Mouse (Mus musculus) lung, postnatal 0 days (tissue): ENCODE data around the gene Cks1b. TPM values are rescaled to one million over a fixed set of nuclear protein-coding genes. Genes with fewer than 3 reads are reported as not detected.

Experiments used
- ATAC-seq: fragments of 200-750 bp; cut with Nextera tagmentation; 2 replicates; pipeline ENCODE4 v1.8.0; 2017; ENCODE audit warnings: moderate library complexity
- DNase-seq: peaks from one replicate; pipeline ENCODE4 v3.0.0-alpha.2; 2016; ENCODE audit warnings: low spot score
- H3K27ac ChIP-seq: fragments of 300-500 bp; sonication (generic); 2 replicates; pipeline ENCODE4 v1.5.1; 2014; ENCODE audit warnings: antibody characterized with exemption, mild to moderate bottlenecking, low read length, mixed read lengths
- H3K27me3 ChIP-seq: fragments of 300-500 bp; sonication (generic); replicated peaks from 2 replicates; pipeline ENCODE4 v1.6.1; 2014; ENCODE audit warnings: low read length, mixed read lengths; ENCODE audit not compliant: insufficient read depth
- H3K36me3 ChIP-seq: fragments of 300-500 bp; sonication (generic); 2 replicates; pipeline ENCODE4 v1.6.1; 2014; ENCODE audit warnings: low read length, mixed read lengths; ENCODE audit not compliant: insufficient read depth
- H3K4me1 ChIP-seq: fragments of 300-500 bp; sonication (generic); 2 replicates; pipeline ENCODE4 v1.6.1; 2014; ENCODE audit warnings: antibody characterized with exemption, low read depth, low read length, mixed read lengths; ENCODE audit not compliant: insufficient read depth
- H3K4me2 ChIP-seq: fragments of 300-500 bp; sonication (generic); replicated peaks from 2 replicates; pipeline ENCODE4 v1.6.1; 2014; ENCODE audit warnings: low read depth, mild to moderate bottlenecking, low read length, moderate library complexity, mixed read lengths
- H3K4me3 ChIP-seq: fragments of 300-500 bp; sonication (generic); 2 replicates; pipeline ENCODE4 v1.5.1; 2014; ENCODE audit warnings: low read depth, low read length
- H3K9ac ChIP-seq: fragments of 300-500 bp; sonication (generic); replicated peaks from 2 replicates; pipeline ENCODE4 v1.6.1; 2014; ENCODE audit warnings: low read depth, mild to moderate bottlenecking
- H3K9me3 ChIP-seq: fragments of 300-500 bp; sonication (generic); 2 replicates; pipeline ENCODE4 v1.6.1; 2016; ENCODE audit warnings: low read length, mixed read lengths
- CTCF ChIP-seq: IDR thresholded peaks from 2 replicates; pipeline ENCODE4 v1.5.1; 2016; ENCODE audit warnings: antibody characterized with exemption, mild to moderate bottlenecking
- EP300 ChIP-seq: IDR thresholded peaks from 2 replicates; pipeline ENCODE4 v1.6.1; 2016; ENCODE audit warnings: antibody characterized with exemption, mild to moderate bottlenecking, control low read depth
- WGBS: fragments of 180-500 bp; shearing (Covaris S2); extraction: QIAGEN DNeasy Blood & Tissue Kit; methylation state at CpG from one replicate; pipeline ENCODE4 v1.1.7; 2014; 5-methylcytosine and 5-hydroxymethylcytosine counted together
- polyA plus RNA-seq: library from polyadenylated mRNA; unstranded; fragments of >200 nt; fragmentation: Nextera tagmentation; extraction: Ambion mirVana; gene quantifications from 2 replicates; pipeline ENCODE4 v1.2.1, GENCODE M21; 2015

Cks1b gene
- polyA plus RNA-seq, 1 experiment from 2014 or later: 83.0 TPM

DNA sequence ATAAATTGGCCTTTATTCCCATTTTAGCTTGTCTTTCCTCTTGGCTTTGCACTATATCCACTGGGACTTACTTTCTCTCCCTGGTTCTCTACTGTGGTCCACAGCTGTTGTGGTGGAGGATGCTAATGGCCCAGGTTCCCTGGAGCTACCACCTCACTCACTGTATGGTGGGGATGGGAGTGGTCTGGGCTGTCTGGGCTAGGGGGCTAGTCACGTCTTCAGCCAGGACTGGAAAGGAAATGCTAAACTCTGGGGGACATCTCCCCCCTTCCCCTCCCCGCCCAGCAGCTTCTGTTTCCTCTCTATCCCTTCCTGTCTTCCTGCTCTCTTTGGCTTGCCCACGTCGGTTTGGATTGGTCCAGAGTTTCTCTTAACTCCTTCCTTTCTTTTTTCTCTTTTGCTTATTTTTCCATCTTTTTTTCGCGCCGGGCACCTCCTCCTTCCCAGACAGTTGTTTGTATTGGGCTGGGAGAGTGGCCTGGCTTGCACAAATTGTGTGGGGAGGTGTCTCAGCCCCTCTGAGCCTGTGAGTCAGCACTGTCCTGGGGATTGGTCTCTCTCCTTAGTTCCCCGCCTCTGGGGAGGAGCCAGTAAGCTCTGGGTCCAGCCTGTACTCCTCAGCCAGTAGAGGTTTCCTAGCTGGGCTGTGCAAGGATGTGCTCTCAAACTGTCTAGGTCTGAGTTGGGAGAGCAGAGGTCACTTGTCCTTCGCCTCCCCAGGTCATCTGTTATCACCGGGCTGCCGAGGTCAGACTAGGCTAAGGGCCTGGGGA lies 3.0 kb upstream of the Cks1b start:
- DNase-seq (peak; percentile 98), ATAC-seq (peak; percentile 80)
- no peaks in the 10 kb centered on the region for H3K9me3 ChIP-seq
- no peaks in the 10 kb centered on the region for H3K27me3 ChIP-seq
- peak overlapping the region; percentile 67 for H3K4me2 ChIP-seq
- H3K4me3 ChIP-seq: peak overlapping the region; percentile 45
- peaks cover 12% of the 10 kb centered on the region; the same call in 1 of the 2 replicates for H3K36me3 ChIP-seq
- TF ChIP-seq CTCF (no peak), EP300 (peak; percentile 70)
- peaks cover 15% of the 10 kb centered on the region; the same call in 1 of the 2 replicates for H3K4me1 ChIP-seq
- peak overlapping the region; percentile 51 for H3K9ac ChIP-seq
- peak overlapping the region; percentile 99 for H3K27ac ChIP-seq
- WGBS: under 1% methylated on average over 11 of the region's 11 CpGs

DNA sequence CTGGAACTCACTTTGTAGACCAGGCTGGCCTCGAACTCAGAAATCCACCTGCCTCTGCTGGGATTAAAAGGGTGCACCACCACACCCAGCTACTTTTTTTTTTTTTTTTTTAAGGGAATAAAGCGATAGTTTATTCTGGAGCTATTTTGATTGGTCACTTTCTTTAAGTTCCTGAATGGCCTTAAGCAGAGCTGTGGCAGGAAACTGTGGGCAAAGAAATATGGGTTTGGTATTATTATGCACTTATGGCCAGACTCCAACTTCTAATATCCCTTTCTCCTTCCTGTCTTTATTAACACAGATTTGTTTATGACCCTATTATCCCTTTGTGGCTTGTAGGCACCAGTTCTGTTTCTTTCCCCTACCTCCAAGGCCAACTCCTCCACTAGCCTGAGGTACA lies 2.2 kb upstream of the Cks1b start:
- Histone ChIP-seq H3K27me3 (no peaks in the 10 kb centered on the region), H3K27ac (peak overlapping the region; percentile 99), H3K36me3 (peaks cover 12% of the 10 kb centered on the region; the same call in 1 of the 2 replicates), H3K9ac (no peak overlapping the region), H3K4me3 (peak overlapping the region; percentile 71; the same call in 1 of the 2 replicates), H3K9me3 (no peaks in the 10 kb centered on the region), H3K4me1 (peaks cover 15% of the 10 kb centered on the region; the same call in 1 of the 2 replicates), H3K4me2 (peak overlapping the region; percentile 67)
- no peak for ATAC-seq
- 15% methylated on average over 2 of the region's 2 CpGs for WGBS
- no peak for DNase-seq
- TF ChIP-seq CTCF (no peak), EP300 (no peak)

DNA sequence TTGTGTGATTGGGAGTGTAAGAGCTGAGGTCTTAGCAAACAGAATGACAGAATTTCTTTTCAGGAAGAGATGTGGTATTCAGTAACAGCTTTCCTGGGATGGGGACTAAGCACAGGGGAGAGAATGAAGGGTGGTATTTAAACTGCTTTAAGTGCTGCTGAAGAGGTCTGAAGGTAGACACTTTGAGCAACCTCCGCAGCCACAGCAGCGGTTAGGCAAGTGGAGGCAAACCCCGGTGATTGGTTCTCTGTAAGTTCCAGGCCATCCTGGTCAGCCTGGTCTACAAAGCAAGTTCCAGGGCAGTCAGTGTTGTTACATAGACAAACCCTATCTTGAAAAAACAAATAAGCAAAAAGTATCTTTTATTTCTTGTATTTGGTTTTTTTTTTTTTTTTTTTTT lies 1.8 kb upstream of the Cks1b start:
- Histone ChIP-seq H3K4me2 (peak overlapping the region; percentile 87), H3K27ac (peak overlapping the region; percentile 99), H3K4me3 (peak overlapping the region; percentile 71), H3K9ac (peak overlapping the region; percentile 77), H3K4me1 (peaks cover 15% of the 10 kb centered on the region; the same call in 1 of the 2 replicates), H3K27me3 (no peaks in the 10 kb centered on the region), H3K9me3 (no peaks in the 10 kb centered on the region), H3K36me3 (0 out of 2 replicates have a peak, but pooled peaks cover 9% of the 10 kb centered on the region)
- WGBS: 14% methylated on average over 3 of the region's 3 CpGs
- DNase-seq (peak; percentile 70), ATAC-seq (no peak)
- TF ChIP-seq CTCF (no peak), EP300 (no peak)

DNA sequence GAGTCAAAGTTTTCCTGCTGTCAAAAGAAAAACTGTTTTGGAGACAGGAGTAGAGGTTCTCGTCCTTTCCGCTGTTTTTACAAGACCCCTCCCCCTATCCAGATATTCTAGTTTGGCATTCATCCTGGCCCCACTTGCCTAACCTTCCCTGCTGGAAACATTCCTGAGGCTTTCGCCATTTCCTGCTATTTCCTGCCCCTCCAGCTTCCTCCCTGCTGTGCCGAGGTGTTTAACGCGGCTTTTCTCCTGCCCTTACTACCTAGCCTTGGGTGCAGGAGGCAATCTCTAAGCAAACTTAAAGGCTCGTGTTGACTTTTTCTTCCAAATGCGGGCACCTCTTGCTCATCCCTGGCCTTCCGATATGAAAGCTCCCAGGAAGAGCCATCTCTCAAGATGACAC lies 1.4 kb upstream of the Cks1b start:
- ATAC-seq (peak; percentile 30), DNase-seq (peak; percentile 96)
- H3K9ac ChIP-seq: peak overlapping the region; percentile 77
- H3K4me1 ChIP-seq: peaks cover 15% of the 10 kb centered on the region; the same call in 1 of the 2 replicates
- TF ChIP-seq CTCF (no peak), EP300 (peak; percentile 84)
- peak overlapping the region; percentile 87 for H3K4me2 ChIP-seq
- peak overlapping the region; percentile 99 for H3K27ac ChIP-seq
- WGBS: under 1% methylated on average over 9 of the region's 9 CpGs
- 0 out of 2 replicates have a peak, but pooled peaks cover 9% of the 10 kb centered on the region for H3K36me3 ChIP-seq
- peak overlapping the region; percentile 71 for H3K4me3 ChIP-seq
- H3K9me3 ChIP-seq: no peaks in the 10 kb centered on the region
- no peaks in the 10 kb centered on the region for H3K27me3 ChIP-seq

DNA sequence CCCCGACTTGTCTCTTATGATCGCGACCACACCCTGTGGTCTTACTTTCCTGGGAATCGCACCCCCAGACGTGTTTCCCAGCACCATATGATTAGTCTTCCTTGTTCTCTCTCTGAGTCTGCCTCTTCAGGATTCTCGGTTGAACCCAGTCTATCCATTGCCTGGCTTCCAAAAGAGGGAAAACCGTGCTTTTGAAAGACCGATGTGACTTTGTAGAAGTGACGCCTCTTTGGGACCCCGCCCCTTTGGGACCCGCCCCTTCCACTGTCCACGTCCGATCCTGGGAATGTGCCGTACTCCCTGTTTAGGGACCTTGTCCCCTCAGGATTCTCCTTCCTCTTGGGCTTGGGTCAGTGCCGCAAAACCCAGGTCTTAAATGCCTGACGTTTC lies 673 bp upstream of the Cks1b start:
- under 1% methylated on average over 16 of the region's 16 CpGs for WGBS
- 0 out of 2 replicates have a peak, but pooled peaks cover 7% of the 10 kb centered on the region for H3K36me3 ChIP-seq
- no peaks in the 10 kb centered on the region for H3K9me3 ChIP-seq
- no peak for TF ChIP-seq CTCF
- TF ChIP-seq EP300: peak; percentile 68; the same call in 1 of the 2 replicates
- ATAC-seq (peak; percentile 49), DNase-seq (peak; percentile 96)
- H3K4me2 ChIP-seq: peak overlapping the region; percentile 87
- H3K9ac ChIP-seq: peak overlapping the region; percentile 77
- H3K4me1 ChIP-seq: peaks cover 15% of the 10 kb centered on the region; the same call in 1 of the 2 replicates
- H3K27ac ChIP-seq: peak overlapping the region; percentile 99
- no peaks in the 10 kb centered on the region for H3K27me3 ChIP-seq
- peak overlapping the region; percentile 71 for H3K4me3 ChIP-seq

DNA sequence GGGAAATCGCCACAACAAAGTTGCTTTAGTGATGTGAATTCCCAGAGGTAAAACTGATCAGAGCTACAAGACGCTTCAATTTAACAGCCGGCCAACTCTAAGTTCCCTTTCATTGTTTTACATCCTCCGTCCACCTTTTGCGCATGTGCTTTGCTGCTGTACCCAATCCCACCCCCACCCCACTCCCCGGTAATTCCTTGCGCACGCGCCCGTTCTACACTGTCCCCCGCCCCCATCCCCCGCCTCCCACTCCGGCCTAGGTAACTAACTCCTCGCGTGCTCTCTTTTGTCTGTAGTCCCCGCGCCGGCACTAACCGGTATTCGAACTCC lies 378 bp downstream of the Cks1b start:
- Histone ChIP-seq H3K27ac (peak overlapping the region; percentile 38; the same call in 1 of the 2 replicates), H3K36me3 (no peaks in the 10 kb centered on the region), H3K4me2 (peak overlapping the region; percentile 87), H3K9ac (no peak overlapping the region), H3K9me3 (no peaks in the 10 kb centered on the region), H3K4me3 (peak overlapping the region; percentile 71), H3K27me3 (no peaks in the 10 kb centered on the region), H3K4me1 (peaks cover 15% of the 10 kb centered on the region; the same call in 1 of the 2 replicates)
- TF ChIP-seq EP300 (no peak), CTCF (no peak)
- 1% methylated on average over 20 of the region's 20 CpGs for WGBS
- no peak for DNase-seq
- ATAC-seq: no peak
